Mouse (Mus musculus) hindbrain, embryonic 14.5 days (tissue): ENCODE results near the gene 5330417C22Rik. TPM values are rescaled to one million over a fixed set of nuclear protein-coding genes. Genes with fewer than 3 reads are reported as not detected.
A peak's percentile ranks its signal among the peaks of the same experiment; 100 is the strongest.

Experiments
- ATAC-seq: fragments of 200-750 bp; cut with Nextera tagmentation; 2 replicates; pipeline ENCODE4 v1.8.0; 2017; ENCODE audit warnings: moderate number of reproducible peaks, mild to moderate bottlenecking, moderate TSS enrichment, moderate library complexity; ENCODE audit not compliant: low FRiP score
- DNase-seq: peaks from one replicate; pipeline ENCODE4 v3.0.0-alpha.2; 2015; ENCODE audit warnings: low spot score
- H3K27ac ChIP-seq: fragments of 300-500 bp; sonication (generic); 2 replicates; pipeline ENCODE4 v1.5.1; 2014; ENCODE audit warnings: mild to moderate bottlenecking, moderate library complexity
- H3K27me3 ChIP-seq: fragments of 300-500 bp; sonication (generic); 2 replicates; pipeline ENCODE4 v1.6.1; 2014; ENCODE audit warnings: mild to moderate bottlenecking, low read length, mixed read lengths; ENCODE audit not compliant: control insufficient read depth, insufficient read depth
- H3K36me3 ChIP-seq: fragments of 300-500 bp; sonication (generic); replicated peaks from 2 replicates; pipeline ENCODE4 v1.6.1; 2014; ENCODE audit not compliant: control insufficient read depth, insufficient read depth
- H3K4me1 ChIP-seq: fragments of 300-500 bp; sonication (generic); replicated peaks from 2 replicates; pipeline ENCODE4 v1.6.1; 2014; ENCODE audit warnings: antibody characterized with exemption, low read length, mixed read lengths; ENCODE audit not compliant: control insufficient read depth, insufficient read depth
- H3K4me2 ChIP-seq: fragments of 300-500 bp; sonication (generic); replicated peaks from 2 replicates; pipeline ENCODE4 v1.6.1; 2014; ENCODE audit warnings: mild to moderate bottlenecking, moderate library complexity
- H3K4me3 ChIP-seq: fragments of 300-500 bp; sonication (generic); replicated peaks from 2 replicates; pipeline ENCODE4 v1.5.1; 2014; ENCODE audit warnings: mild to moderate bottlenecking, low read length
- H3K9ac ChIP-seq: fragments of 300-500 bp; sonication (generic); 2 replicates; pipeline ENCODE4 v1.6.1; 2014
- H3K9me3 ChIP-seq: fragments of 300-500 bp; sonication (generic); 2 replicates; pipeline ENCODE4 v1.6.1; 2016; ENCODE audit warnings: low read length; ENCODE audit not compliant: control insufficient read depth
- WGBS: fragments of 180-500 bp; shearing (Covaris S2); extraction: QIAGEN DNeasy Blood & Tissue Kit; methylation state at CpG from one replicate; pipeline ENCODE4 v1.1.7; 2014; 5-methylcytosine and 5-hydroxymethylcytosine counted together
- polyA plus RNA-seq: library from polyadenylated mRNA; unstranded; fragments of >200 nt; fragmentation: Nextera tagmentation; extraction: Ambion mirVana; gene quantifications from 2 replicates; pipeline ENCODE4 v1.2.1, GENCODE M21; 2014

Gene 5330417C22Rik
- polyA plus RNA-seq, 1 experiment from 2014 or later = 18.3 TPM

GRCm38 (mm10) chr3:108533951-108534350, 2.4 kb downstream of the 5330417C22Rik start, which contains the start of gene 1700013F07Rik:
TSS of gene 1700013F07Rik (plus strand) at chr3:108534150.
- WGBS = 85% methylated on average over 6 of the region's 6 CpGs

GRCm38 (mm10) chr3:108533114-108533885, 3.0 kb downstream of the 5330417C22Rik start:
- Histone ChIP-seq H3K9ac (no peak overlapping the region), H3K9me3 (no peaks in the 10 kb centered on the region), H3K4me1 (peaks cover 6% of the 10 kb centered on the region; the same call in 1 of the 2 replicates), H3K4me2 (no peak overlapping the region), H3K36me3 (no peaks in the 10 kb centered on the region), H3K27me3 (no peaks in the 10 kb centered on the region), H3K4me3 (no peak overlapping the region), H3K27ac (no peak overlapping the region)
- ATAC-seq (no peak), DNase-seq (no peak)
- 76% methylated on average over 9 of the region's 9 CpGs for WGBS

More at GRCm38 (mm10) chr3:108533951-108534350, 2.4 kb downstream of the 5330417C22Rik start, which contains the start of gene 1700013F07Rik:
- no peak within 1 kb of the TSS for H3K27ac ChIP-seq
- H3K4me2 ChIP-seq = no peak within 1 kb of the TSS
- no peaks in the 10 kb centered on the region for H3K27me3 ChIP-seq
- peaks cover 6% of the 10 kb centered on the region; the same call in 1 of the 2 replicates for H3K4me1 ChIP-seq
- H3K9me3 ChIP-seq = no peaks in the 10 kb centered on the region
- no peak for ATAC-seq
- H3K9ac ChIP-seq = no peak within 1 kb of the TSS
- no peak within 1 kb of the TSS for H3K4me3 ChIP-seq
- H3K36me3 ChIP-seq = no peaks in the 10 kb centered on the region
- no peak for DNase-seq

GRCm38 (mm10) chr3:108528489-108528888, 7.8 kb downstream of the 5330417C22Rik start:
- 96% methylated on average over 8 of the region's 8 CpGs for WGBS
- no peak overlapping the region for H3K9ac ChIP-seq
- H3K4me2 ChIP-seq = no peak overlapping the region
- H3K36me3 ChIP-seq = no peaks in the 10 kb centered on the region
- H3K4me3 ChIP-seq = no peak overlapping the region
- no peaks in the 10 kb centered on the region for H3K4me1 ChIP-seq
- H3K27ac ChIP-seq = no peak overlapping the region
- H3K27me3 ChIP-seq = no peaks in the 10 kb centered on the region
- no peaks in the 10 kb centered on the region for H3K9me3 ChIP-seq
- ATAC-seq = no peak
- no peak for DNase-seq

- no peak for DNase-seq
- WGBS = 95% methylated on average over 4 of the region's 4 CpGs
- Histone ChIP-seq H3K36me3 (no peaks in the 10 kb centered on the region), H3K9ac (no peak overlapping the region), H3K9me3 (no peaks in the 10 kb centered on the region), H3K27me3 (no peaks in the 10 kb centered on the region), H3K4me3 (no peak overlapping the region), H3K4me2 (no peak overlapping the region), H3K4me1 (0 out of 2 replicates have a peak, but pooled peaks cover 3% of the 10 kb centered on the region), H3K27ac (no peak overlapping the region)
- no peak for ATAC-seq
Measured at GRCm38 (mm10) chr3:108523415-108523814, 12.9 kb downstream of the 5330417C22Rik start.

- DNase-seq = no peak
- H3K4me2 ChIP-seq = no peak overlapping the region
Measured at GRCm38 (mm10) chr3:108518276-108518675, 18.1 kb downstream of the 5330417C22Rik start.

GRCm38 (mm10) chr3:108513465-108513864, 22.9 kb downstream of the 5330417C22Rik start:
- 64% methylated on average over 3 of the region's 3 CpGs for WGBS

More at GRCm38 (mm10) chr3:108518276-108518675, 18.1 kb downstream of the 5330417C22Rik start:
- H3K9me3 ChIP-seq = no peaks in the 10 kb centered on the region
- H3K27me3 ChIP-seq = no peaks in the 10 kb centered on the region
- H3K27ac ChIP-seq = no peak overlapping the region
- no peak for ATAC-seq
- H3K4me3 ChIP-seq = no peak overlapping the region
- H3K4me1 ChIP-seq = 0 out of 2 replicates have a peak, but pooled peaks cover 3% of the 10 kb centered on the region
- H3K36me3 ChIP-seq = no peaks in the 10 kb centered on the region
- WGBS = 54% methylated on average over 4 of the region's 4 CpGs
- H3K9ac ChIP-seq = no peak overlapping the region

GRCm38 (mm10) chr3:108510716-108511483, 25.4 kb downstream of the 5330417C22Rik start:
- Histone ChIP-seq H3K4me1 (peaks cover 16% of the 10 kb centered on the region), H3K9ac (no peak overlapping the region), H3K36me3 (no peaks in the 10 kb centered on the region), H3K9me3 (no peaks in the 10 kb centered on the region), H3K4me3 (no peak overlapping the region), H3K27ac (peak overlapping the region; percentile 69), H3K27me3 (no peaks in the 10 kb centered on the region), H3K4me2 (no peak overlapping the region)
- ATAC-seq (peak; percentile 65), DNase-seq (peak; percentile 74)
- 9% methylated on average over 9 of the region's 9 CpGs for WGBS

More at GRCm38 (mm10) chr3:108513465-108513864, 22.9 kb downstream of the 5330417C22Rik start:
- Histone ChIP-seq H3K27ac (no peak overlapping the region), H3K4me3 (no peak overlapping the region), H3K9ac (no peak overlapping the region), H3K36me3 (no peaks in the 10 kb centered on the region), H3K9me3 (no peaks in the 10 kb centered on the region), H3K27me3 (no peaks in the 10 kb centered on the region), H3K4me1 (peaks cover 16% of the 10 kb centered on the region), H3K4me2 (no peak overlapping the region)
- DNase-seq (no peak), ATAC-seq (no peak)

GRCm38 (mm10) chr3:108510156-108510555, 26.2 kb downstream of the 5330417C22Rik start:
- H3K36me3 ChIP-seq = no peaks in the 10 kb centered on the region
- H3K4me2 ChIP-seq = no peak overlapping the region
- H3K27ac ChIP-seq = peak overlapping the region; percentile 69; the same call in 1 of the 2 replicates
- no peaks in the 10 kb centered on the region for H3K27me3 ChIP-seq
- H3K4me3 ChIP-seq = no peak overlapping the region
- H3K9ac ChIP-seq = no peak overlapping the region
- no peak for ATAC-seq
- peaks cover 16% of the 10 kb centered on the region for H3K4me1 ChIP-seq
- 33% methylated on average over 1 of the region's 2 CpGs for WGBS
- H3K9me3 ChIP-seq = no peaks in the 10 kb centered on the region
- DNase-seq = no peak
